Mouse (Mus musculus) kidney, embryonic 16.5 days (tissue): ENCODE measurements around the gene Hivep3. TPM values are rescaled to one million over a fixed set of nuclear protein-coding genes. Genes with fewer than 3 reads are reported as not detected.

Source experiments
- ATAC-seq: fragments of 200-750 bp; cut with Nextera tagmentation; 2 replicates; pipeline ENCODE4 v1.8.0; 2017; ENCODE audit warnings: moderate TSS enrichment; ENCODE audit not compliant: low FRiP score, low TSS enrichment
- H3K27ac ChIP-seq: fragments of 300-500 bp; sonication (generic); 2 replicates; pipeline ENCODE4 v1.5.1; 2014; ENCODE audit warnings: low read length
- H3K27me3 ChIP-seq: fragments of 300-500 bp; sonication (generic); 2 replicates; pipeline ENCODE4 v1.6.1; 2014; ENCODE audit warnings: low read length, control low read depth, mixed read lengths; ENCODE audit not compliant: insufficient read depth
- H3K36me3 ChIP-seq: fragments of 300-500 bp; sonication (generic); 2 replicates; pipeline ENCODE4 v1.6.1; 2014; ENCODE audit warnings: low read length, control low read depth, mixed read lengths; ENCODE audit not compliant: insufficient read depth
- H3K4me1 ChIP-seq: fragments of 300-500 bp; sonication (generic); 2 replicates; pipeline ENCODE4 v1.6.1; 2014; ENCODE audit warnings: low read length, control low read depth, mixed read lengths; ENCODE audit not compliant: insufficient read depth
- H3K4me2 ChIP-seq: fragments of 300-500 bp; sonication (generic); replicated peaks from 2 replicates; pipeline ENCODE4 v1.6.1; 2014; ENCODE audit warnings: low read depth, low read length
- H3K4me3 ChIP-seq: fragments of 300-500 bp; sonication (generic); 2 replicates; pipeline ENCODE4 v1.5.1; 2014; ENCODE audit warnings: mild to moderate bottlenecking, low read length
- H3K9ac ChIP-seq: fragments of 300-500 bp; sonication (generic); replicated peaks from 2 replicates; pipeline ENCODE4 v1.6.1; 2014; ENCODE audit warnings: low read length
- H3K9me3 ChIP-seq: fragments of 300-500 bp; sonication (generic); 2 replicates; pipeline ENCODE4 v1.6.1; 2016; ENCODE audit warnings: low read length, control low read depth
- WGBS: fragments of 180-500 bp; shearing (Covaris S2); extraction: QIAGEN DNeasy Blood & Tissue Kit; methylation state at CpG from one replicate; pipeline ENCODE4 v1.1.7; 2014; 5-methylcytosine and 5-hydroxymethylcytosine counted together
- polyA plus RNA-seq: library from polyadenylated mRNA; unstranded; fragments of >200 nt; fragmentation: Nextera tagmentation; extraction: Ambion mirVana; gene quantifications from 2 replicates; pipeline ENCODE4 v1.2.1, GENCODE M21; 2015

Gene Hivep3
- polyA plus RNA-seq, 1 experiment from 2014 or later, result 7.0 TPM

- Histone ChIP-seq H3K9ac (no peak overlapping the region), H3K27ac (no peak overlapping the region), H3K27me3 (no peaks in the 10 kb centered on the region), H3K4me1 (no peaks in the 10 kb centered on the region), H3K36me3 (no peaks in the 10 kb centered on the region), H3K9me3 (no peaks in the 10 kb centered on the region), H3K4me3 (no peak overlapping the region), H3K4me2 (no peak overlapping the region)
- no peak for ATAC-seq
- WGBS, result 83% methylated on average over 3 of the region's 3 CpGs
These were observed 324.6 kb downstream of the Hivep3 start for GRCm38 (mm10) chr4:120058157-120058556.

- no peak overlapping the region for H3K9ac ChIP-seq
- H3K4me2 ChIP-seq, result no peak overlapping the region
- no peak for ATAC-seq
- H3K36me3 ChIP-seq, result no peaks in the 10 kb centered on the region
- no peak overlapping the region for H3K4me3 ChIP-seq
- no peaks in the 10 kb centered on the region for H3K27me3 ChIP-seq
- no peaks in the 10 kb centered on the region for H3K4me1 ChIP-seq
- 76% methylated on average over 10 of the region's 10 CpGs for WGBS
- no peak overlapping the region for H3K27ac ChIP-seq
- H3K9me3 ChIP-seq, result no peaks in the 10 kb centered on the region
These were observed 325.2 kb downstream of the Hivep3 start for GRCm38 (mm10) chr4:120058794-120059193.

GRCm38 (mm10) chr4:120061727-120062126 lies 328.1 kb downstream of the Hivep3 start:
- WGBS, result 91% methylated on average over 6 of the region's 6 CpGs
- H3K4me3 ChIP-seq, result no peak overlapping the region
- ATAC-seq, result no peak
- no peaks in the 10 kb centered on the region for H3K27me3 ChIP-seq
- no peak overlapping the region for H3K4me2 ChIP-seq
- no peak overlapping the region for H3K9ac ChIP-seq
- H3K36me3 ChIP-seq, result no peaks in the 10 kb centered on the region
- no peak overlapping the region for H3K27ac ChIP-seq
- H3K4me1 ChIP-seq, result no peaks in the 10 kb centered on the region
- H3K9me3 ChIP-seq, result no peaks in the 10 kb centered on the region

GRCm38 (mm10) chr4:120062198-120062597 lies 328.6 kb downstream of the Hivep3 start:
- Histone ChIP-seq H3K36me3 (no peaks in the 10 kb centered on the region), H3K27ac (no peak overlapping the region), H3K9me3 (no peaks in the 10 kb centered on the region), H3K4me1 (no peaks in the 10 kb centered on the region), H3K4me2 (no peak overlapping the region), H3K9ac (no peak overlapping the region), H3K27me3 (no peaks in the 10 kb centered on the region), H3K4me3 (no peak overlapping the region)
- 60% methylated on average over 6 of the region's 6 CpGs for WGBS
- no peak for ATAC-seq

GRCm38 (mm10) chr4:120062754-120063153 lies 329.2 kb downstream of the Hivep3 start:
- Histone ChIP-seq H3K4me3 (no peak overlapping the region), H3K27me3 (no peaks in the 10 kb centered on the region), H3K4me1 (no peaks in the 10 kb centered on the region), H3K36me3 (no peaks in the 10 kb centered on the region), H3K27ac (no peak overlapping the region), H3K4me2 (no peak overlapping the region), H3K9ac (no peak overlapping the region), H3K9me3 (no peaks in the 10 kb centered on the region)
- WGBS, result 81% methylated on average over 11 of the region's 11 CpGs
- no peak for ATAC-seq

- Histone ChIP-seq H3K9ac (no peak overlapping the region), H3K9me3 (no peaks in the 10 kb centered on the region), H3K27me3 (no peaks in the 10 kb centered on the region), H3K4me2 (no peak overlapping the region), H3K27ac (no peak overlapping the region), H3K4me1 (no peaks in the 10 kb centered on the region), H3K4me3 (no peak overlapping the region), H3K36me3 (no peaks in the 10 kb centered on the region)
- 91% methylated on average over 20 of the region's 20 CpGs for WGBS
- ATAC-seq, result no peak
These were observed 330.0 kb downstream of the Hivep3 start for GRCm38 (mm10) chr4:120063353-120064124.

- 92% methylated on average over 10 of the region's 10 CpGs for WGBS
- no peak within 1 kb of the TSS for H3K27ac ChIP-seq
These were observed 331.1 kb downstream of the Hivep3 start, which contains the start of gene AL607142.1 for GRCm38 (mm10) chr4:120064696-120065095. Gene AL607142.1, plus strand, starts transcription at chr4:120064996.

GRCm38 (mm10) chr4:120066841-120067591 lies 333.4 kb downstream of the Hivep3 start:
- WGBS, result 62% methylated on average over 9 of the region's 9 CpGs
- ATAC-seq, result no peak
- Histone ChIP-seq H3K27me3 (no peaks in the 10 kb centered on the region), H3K4me1 (no peaks in the 10 kb centered on the region), H3K4me3 (no peak overlapping the region), H3K36me3 (no peaks in the 10 kb centered on the region), H3K9ac (no peak overlapping the region), H3K27ac (no peak overlapping the region), H3K4me2 (no peak overlapping the region), H3K9me3 (no peaks in the 10 kb centered on the region)

More at GRCm38 (mm10) chr4:120064696-120065095, 331.1 kb downstream of the Hivep3 start, which contains the start of gene AL607142.1:
- Histone ChIP-seq H3K4me3 (no peak within 1 kb of the TSS), H3K4me1 (no peaks in the 10 kb centered on the region), H3K36me3 (no peaks in the 10 kb centered on the region), H3K27me3 (no peaks in the 10 kb centered on the region), H3K9me3 (no peaks in the 10 kb centered on the region), H3K4me2 (no peak within 1 kb of the TSS), H3K9ac (no peak within 1 kb of the TSS)
- ATAC-seq, result no peak

- Histone ChIP-seq H3K9ac (no peak overlapping the region), H3K36me3 (no peaks in the 10 kb centered on the region), H3K4me2 (no peak overlapping the region), H3K4me3 (no peak overlapping the region), H3K9me3 (no peaks in the 10 kb centered on the region), H3K4me1 (no peaks in the 10 kb centered on the region), H3K27ac (no peak overlapping the region), H3K27me3 (no peaks in the 10 kb centered on the region)
- WGBS, result 83% methylated on average over 8 of the region's 8 CpGs
- ATAC-seq, result no peak
These were observed 334.1 kb downstream of the Hivep3 start for GRCm38 (mm10) chr4:120067592-120068235.
